Mouse (Mus musculus): ENCODE measurements around the gene Glo1. TPM values are rescaled to one million over a fixed set of nuclear protein-coding genes. Genes with fewer than 3 reads are reported as not detected.
"Not testable (repeated sequence)": the region's sequence is repeated elsewhere in the genome, so short reads cannot be mapped to it uniquely, and the experiment has no call there.

Gene Glo1
- polyA plus RNA-seq, 1 experiment from 2014 or later: 160 TPM

DNA sequence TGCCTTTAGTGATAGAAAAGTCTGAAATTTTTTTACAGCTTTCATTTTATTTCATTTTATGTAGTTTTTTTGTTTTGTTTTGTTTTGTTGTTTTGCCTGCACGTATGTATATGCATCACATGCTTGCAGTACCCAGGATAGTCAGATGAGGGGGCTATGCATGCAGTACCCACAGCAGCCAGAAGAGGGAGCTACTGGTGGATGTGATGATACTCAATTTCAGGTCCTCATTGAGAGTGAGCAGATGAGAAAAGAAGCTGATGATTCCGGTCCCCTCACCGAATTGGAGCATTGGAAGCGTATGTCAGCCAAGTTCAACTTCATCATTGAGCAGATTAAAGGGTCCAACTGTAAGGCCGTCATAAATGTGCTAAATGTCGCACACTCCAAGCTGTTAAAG lies 26.3 kb upstream of the Glo1 start:
- H3K4me3 ChIP-seq (ENCODE audit: low read depth, low read length): no peak overlapping the region
- 96% methylated on average over 6 of the region's 6 CpGs for WGBS
- H3K36me3 ChIP-seq (ENCODE audit: control insufficient read depth, insufficient read depth, low read length): no peaks in the 10 kb centered on the region
- H3K4me2 ChIP-seq (ENCODE audit: low read length): no peak overlapping the region
- H3K4me1 ChIP-seq (ENCODE audit: control insufficient read depth, insufficient read depth, low read length): 0 out of 2 replicates have a peak, but pooled peaks cover 4% of the 10 kb centered on the region
- H3K9me3 ChIP-seq (replicated peaks; ENCODE audit: control insufficient read depth, low read length, poor library complexity, severe bottlenecking): no peaks in the 10 kb centered on the region
- no peak for ATAC-seq
- no peak overlapping the region for H3K9ac ChIP-seq (ENCODE audit: low read depth, low read length)
- no peak overlapping the region for H3K27ac ChIP-seq (ENCODE audit: low read length)
- H3K27me3 ChIP-seq (ENCODE audit: control insufficient read depth, insufficient read depth, low read depth, low read length): no peaks in the 10 kb centered on the region

DNA sequence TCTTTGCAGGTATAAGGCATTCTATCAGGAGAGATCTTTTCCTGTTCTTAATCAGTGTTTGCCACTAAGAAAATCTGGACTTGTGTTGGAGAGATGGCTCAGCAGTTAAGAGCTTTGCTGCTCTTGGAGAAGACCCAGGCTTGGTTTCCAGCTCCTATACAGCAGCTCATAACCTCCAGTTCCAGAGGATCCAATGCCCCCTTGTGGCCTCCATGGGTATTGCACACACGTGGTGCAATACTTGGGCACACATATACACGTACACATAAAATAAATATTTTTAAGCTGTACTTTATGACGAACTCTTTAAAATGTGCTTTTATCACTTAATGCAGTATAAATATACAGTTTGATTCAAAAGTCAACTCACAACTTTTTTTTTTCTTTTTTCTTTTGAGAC lies 22.1 kb upstream of the Glo1 start:
- Histone ChIP-seq H3K9me3 (replicated peaks; ENCODE audit: control insufficient read depth, low read length, poor library complexity, severe bottlenecking) (no peaks in the 10 kb centered on the region), H3K4me3 (ENCODE audit: low read depth, low read length) (no peak overlapping the region), H3K27ac (ENCODE audit: low read length) (no peak overlapping the region), H3K27me3 (ENCODE audit: control insufficient read depth, insufficient read depth, low read depth, low read length) (no peaks in the 10 kb centered on the region), H3K4me2 (ENCODE audit: low read length) (no peak overlapping the region), H3K4me1 (ENCODE audit: control insufficient read depth, insufficient read depth, low read length) (no peaks in the 10 kb centered on the region), H3K9ac (ENCODE audit: low read depth, low read length) (no peak overlapping the region), H3K36me3 (ENCODE audit: control insufficient read depth, insufficient read depth, low read length) (no peaks in the 10 kb centered on the region)
- WGBS: 97% methylated on average over 3 of the region's 3 CpGs
- no peak for ATAC-seq

GRCm38 (mm10) chr17:30640896-30641295 lies 14.2 kb upstream of the Glo1 start:
- no peak overlapping the region for H3K4me3 ChIP-seq (ENCODE audit: low read depth, low read length)
- no peak for ATAC-seq
- WGBS: 94% methylated on average over 5 of the region's 5 CpGs

GRCm38 (mm10) chr17:30638996-30639395 lies 12.3 kb upstream of the Glo1 start:
- no peak for ATAC-seq
- Histone ChIP-seq H3K9ac (ENCODE audit: low read depth, low read length) (no peak overlapping the region), H3K4me3 (ENCODE audit: low read depth, low read length) (no peak overlapping the region), H3K4me2 (ENCODE audit: low read length) (no peak overlapping the region), H3K27ac (ENCODE audit: low read length) (no peak overlapping the region), H3K36me3 (ENCODE audit: control insufficient read depth, insufficient read depth, low read length) (no peaks in the 10 kb centered on the region), H3K9me3 (replicated peaks; ENCODE audit: control insufficient read depth, low read length, poor library complexity, severe bottlenecking) (no peaks in the 10 kb centered on the region), H3K4me1 (ENCODE audit: control insufficient read depth, insufficient read depth, low read length) (no peaks in the 10 kb centered on the region), H3K27me3 (ENCODE audit: control insufficient read depth, insufficient read depth, low read depth, low read length) (no peaks in the 10 kb centered on the region)
- 72% methylated on average over 2 of the region's 2 CpGs for WGBS

More at GRCm38 (mm10) chr17:30640896-30641295, 14.2 kb upstream of the Glo1 start:
- no peaks in the 10 kb centered on the region for H3K4me1 ChIP-seq (ENCODE audit: control insufficient read depth, insufficient read depth, low read length)
- no peak overlapping the region for H3K27ac ChIP-seq (ENCODE audit: low read length)
- no peak overlapping the region for H3K4me2 ChIP-seq (ENCODE audit: low read length)
- no peaks in the 10 kb centered on the region for H3K27me3 ChIP-seq (ENCODE audit: control insufficient read depth, insufficient read depth, low read depth, low read length)
- H3K9ac ChIP-seq (ENCODE audit: low read depth, low read length): no peak overlapping the region
- no peaks in the 10 kb centered on the region for H3K36me3 ChIP-seq (ENCODE audit: control insufficient read depth, insufficient read depth, low read length)
- H3K9me3 ChIP-seq (replicated peaks; ENCODE audit: control insufficient read depth, low read length, poor library complexity, severe bottlenecking): no peaks in the 10 kb centered on the region

GRCm38 (mm10) chr17:30637714-30638113 lies 11.0 kb upstream of the Glo1 start:
- Histone ChIP-seq H3K4me2 (ENCODE audit: low read length) (no peak overlapping the region), H3K27ac (ENCODE audit: low read length) (no peak overlapping the region), H3K9me3 (replicated peaks; ENCODE audit: control insufficient read depth, low read length, poor library complexity, severe bottlenecking) (no peaks in the 10 kb centered on the region), H3K9ac (ENCODE audit: low read depth, low read length) (no peak overlapping the region), H3K4me3 (ENCODE audit: low read depth, low read length) (no peak overlapping the region), H3K4me1 (ENCODE audit: control insufficient read depth, insufficient read depth, low read length) (no peaks in the 10 kb centered on the region), H3K36me3 (ENCODE audit: control insufficient read depth, insufficient read depth, low read length) (no peaks in the 10 kb centered on the region), H3K27me3 (ENCODE audit: control insufficient read depth, insufficient read depth, low read depth, low read length) (no peaks in the 10 kb centered on the region)
- 60% methylated on average over 1 of the region's 1 CpGs for WGBS
- ATAC-seq: no peak

DNA sequence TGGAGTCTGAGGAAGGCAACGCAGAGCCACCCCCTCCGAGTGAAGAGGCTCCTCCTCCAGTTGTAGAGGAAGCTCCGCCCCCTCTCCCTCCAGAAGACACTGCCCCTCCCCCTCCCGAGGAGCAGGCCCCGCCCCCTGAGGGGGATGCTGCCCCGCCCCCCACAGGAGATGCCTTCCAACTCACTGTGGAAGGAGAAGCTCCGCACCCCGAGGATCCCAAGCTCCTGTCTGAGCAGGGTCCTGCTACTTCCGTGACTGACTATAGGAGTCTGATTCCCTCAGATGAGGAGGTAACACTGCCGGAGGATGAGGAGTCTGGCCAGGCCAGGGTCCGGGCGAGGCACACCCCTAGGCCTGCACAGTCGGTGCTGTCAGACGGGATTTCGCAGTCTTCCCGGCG lies 8.7 kb upstream of the Glo1 start:
- Histone ChIP-seq H3K4me1 (ENCODE audit: control insufficient read depth, insufficient read depth, low read length) (no peaks in the 10 kb centered on the region), H3K27ac (ENCODE audit: low read length) (no peak overlapping the region), H3K27me3 (ENCODE audit: control insufficient read depth, insufficient read depth, low read depth, low read length) (no peaks in the 10 kb centered on the region), H3K4me2 (ENCODE audit: low read length) (no peak overlapping the region), H3K9me3 (replicated peaks; ENCODE audit: control insufficient read depth, low read length, poor library complexity, severe bottlenecking) (no peaks in the 10 kb centered on the region), H3K9ac (ENCODE audit: low read depth, low read length) (no peak overlapping the region), H3K36me3 (ENCODE audit: control insufficient read depth, insufficient read depth, low read length) (no peaks in the 10 kb centered on the region), H3K4me3 (ENCODE audit: low read depth, low read length) (no peak overlapping the region)
- 20% methylated on average over 16 of the region's 17 CpGs for WGBS
- no peak for ATAC-seq

DNA sequence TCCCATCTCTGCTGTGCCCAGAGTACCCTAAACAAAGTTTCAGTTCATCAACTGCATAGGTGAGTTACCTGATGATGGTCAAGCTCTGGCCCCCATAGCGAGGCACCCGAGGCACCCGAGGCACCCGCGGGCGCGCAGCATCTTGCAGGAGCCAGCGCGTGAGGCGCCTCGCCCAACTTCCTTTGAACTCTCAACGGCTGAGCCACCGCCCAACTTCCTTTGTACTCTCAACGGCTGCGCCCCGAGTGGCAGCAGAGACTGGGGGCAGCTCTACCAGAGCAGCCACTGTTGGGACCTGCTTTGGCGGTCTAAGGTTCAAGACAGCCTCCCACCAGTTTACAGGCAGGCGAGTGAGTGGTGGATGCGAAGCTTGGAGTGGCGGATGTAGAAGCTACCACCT lies 2.5 kb downstream of the Glo1 start, which contains the start of gene Dnah8:
Gene Dnah8 (plus strand): TSS at position 223 of the 400 bp plus-strand sequence.
- not testable (repeated sequence) for ATAC-seq; H3K36me3 ChIP-seq (ENCODE audit: control insufficient read depth, insufficient read depth, low read length); H3K27ac ChIP-seq (ENCODE audit: low read length); H3K4me1 ChIP-seq (ENCODE audit: control insufficient read depth, insufficient read depth, low read length); H3K27me3 ChIP-seq (ENCODE audit: control insufficient read depth, insufficient read depth, low read depth, low read length); H3K4me2 ChIP-seq (ENCODE audit: low read length); H3K9me3 ChIP-seq (replicated peaks; ENCODE audit: control insufficient read depth, low read length, poor library complexity, severe bottlenecking); H3K4me3 ChIP-seq (ENCODE audit: low read depth, low read length); H3K9ac ChIP-seq (ENCODE audit: low read depth, low read length)
- WGBS: no CpG with 5 or more reads among the region's 20 CpGs

DNA sequence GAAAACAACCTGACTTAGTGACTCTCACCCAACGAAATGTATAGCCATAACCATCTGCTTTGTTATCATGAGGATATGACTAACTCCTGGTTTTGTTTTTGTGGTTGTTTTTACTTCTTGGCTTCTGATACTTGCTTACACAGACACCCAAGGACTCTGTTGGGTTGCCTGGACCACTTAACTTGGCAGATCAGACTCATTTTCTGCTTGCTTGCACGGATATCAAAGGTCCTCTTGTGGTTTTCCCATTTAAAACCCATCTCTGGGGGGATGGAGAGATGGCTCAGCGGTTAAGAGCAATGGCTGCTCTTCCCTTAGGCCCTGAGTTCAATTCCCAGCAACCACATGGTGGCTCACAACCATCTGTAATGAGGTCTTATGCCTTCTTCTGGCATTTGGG lies 3.5 kb downstream of the Glo1 start:
- ATAC-seq: no peak
- no peaks in the 10 kb centered on the region for H3K4me1 ChIP-seq (ENCODE audit: control insufficient read depth, insufficient read depth, low read length)
- H3K4me3 ChIP-seq (ENCODE audit: low read depth, low read length): no peak overlapping the region
- no peak overlapping the region for H3K9ac ChIP-seq (ENCODE audit: low read depth, low read length)
- WGBS: 89% methylated on average over 3 of the region's 3 CpGs
- H3K9me3 ChIP-seq (replicated peaks; ENCODE audit: control insufficient read depth, low read length, poor library complexity, severe bottlenecking): no peaks in the 10 kb centered on the region
- no peaks in the 10 kb centered on the region for H3K36me3 ChIP-seq (ENCODE audit: control insufficient read depth, insufficient read depth, low read length)
- H3K27me3 ChIP-seq (ENCODE audit: control insufficient read depth, insufficient read depth, low read depth, low read length): no peaks in the 10 kb centered on the region
- H3K27ac ChIP-seq (ENCODE audit: low read length): no peak overlapping the region
- no peak overlapping the region for H3K4me2 ChIP-seq (ENCODE audit: low read length)

- Histone ChIP-seq H3K9me3 (replicated peaks; ENCODE audit: control insufficient read depth, low read length, poor library complexity, severe bottlenecking) (no peaks in the 10 kb centered on the region), H3K4me2 (ENCODE audit: low read length) (no peak overlapping the region), H3K9ac (ENCODE audit: low read depth, low read length) (no peak overlapping the region), H3K36me3 (ENCODE audit: control insufficient read depth, insufficient read depth, low read length) (no peaks in the 10 kb centered on the region), H3K27me3 (ENCODE audit: control insufficient read depth, insufficient read depth, low read depth, low read length) (no peaks in the 10 kb centered on the region), H3K4me3 (ENCODE audit: low read depth, low read length) (no peak overlapping the region), H3K27ac (ENCODE audit: low read length) (no peak overlapping the region), H3K4me1 (ENCODE audit: control insufficient read depth, insufficient read depth, low read length) (no peaks in the 10 kb centered on the region)
- no peak for ATAC-seq
- 65% methylated on average over 4 of the region's 4 CpGs for WGBS
These were observed 5.2 kb downstream of the Glo1 start for GRCm38 (mm10) chr17:30621450-30621849.

DNA sequence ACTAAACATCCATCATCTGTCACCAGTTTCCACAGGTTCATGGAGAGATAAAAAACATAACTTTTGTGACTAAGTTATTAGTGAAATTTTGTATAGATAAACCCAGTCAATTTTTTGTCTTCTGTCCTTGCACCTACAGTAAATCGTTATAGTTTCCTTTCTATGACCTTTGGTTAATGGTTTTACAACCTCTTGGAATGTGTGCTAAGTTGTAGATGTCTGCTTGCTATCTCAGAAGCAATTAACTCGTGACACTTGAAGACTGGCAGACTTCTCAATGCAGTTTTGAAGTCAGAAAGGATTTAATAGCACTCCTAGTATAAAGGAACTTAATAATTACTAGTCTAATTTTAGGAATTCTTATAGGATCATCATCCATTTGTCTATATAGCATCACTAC lies 6.1 kb downstream of the Glo1 start:
- no peaks in the 10 kb centered on the region for H3K27me3 ChIP-seq (ENCODE audit: control insufficient read depth, insufficient read depth, low read depth, low read length)
- no peaks in the 10 kb centered on the region for H3K9me3 ChIP-seq (replicated peaks; ENCODE audit: control insufficient read depth, low read length, poor library complexity, severe bottlenecking)
- no peak overlapping the region for H3K4me3 ChIP-seq (ENCODE audit: low read depth, low read length)
- no peaks in the 10 kb centered on the region for H3K4me1 ChIP-seq (ENCODE audit: control insufficient read depth, insufficient read depth, low read length)
- H3K9ac ChIP-seq (ENCODE audit: low read depth, low read length): no peak overlapping the region
- no peaks in the 10 kb centered on the region for H3K36me3 ChIP-seq (ENCODE audit: control insufficient read depth, insufficient read depth, low read length)
- ATAC-seq: no peak
- 73% methylated on average over 2 of the region's 2 CpGs for WGBS
- no peak overlapping the region for H3K4me2 ChIP-seq (ENCODE audit: low read length)
- no peak overlapping the region for H3K27ac ChIP-seq (ENCODE audit: low read length)

All from midbrain, embryonic 16.5 days (tissue).